Mouse (Mus musculus): Measurements from ENCODE around the gene Cabp2.

GRCm38 (mm10) chr19:4136463-4136862, 55.1 kb downstream of the Cabp2 start:
- TF ChIP-seq POLR2A (IDR thresholded peaks at IDR 0.05; ENCODE audit: insufficient read depth, low read depth, low read length): no peak
- TF ChIP-seq CTCF (IDR thresholded peaks at IDR 0.05): no peak
